Mouse (Mus musculus): ENCODE results near the gene Uck1. TPM values are rescaled to one million over a fixed set of nuclear protein-coding genes. Genes with fewer than 3 reads are reported as not detected.

Gene Uck1
- polyA plus RNA-seq, 1 experiment from 2014 or later = 76.0 TPM

GRCm38 (mm10) chr2:32282727-32283126, 22.8 kb upstream of the Uck1 start:
- peaks cover 79% of the 10 kb centered on the region for H3K36me3 ChIP-seq (replicated peaks; ENCODE audit: control insufficient read depth, insufficient read depth)

GRCm38 (mm10) chr2:32282289-32282688, 22.3 kb upstream of the Uck1 start:
- Histone ChIP-seq H3K9me3 (ENCODE audit: control insufficient read depth, low read length) (no peaks in the 10 kb centered on the region), H3K4me1 (replicated peaks; ENCODE audit: control insufficient read depth, insufficient read depth, low read length) (peaks cover 8% of the 10 kb centered on the region), H3K4me2 (replicated peaks) (no peak overlapping the region), H3K36me3 (replicated peaks; ENCODE audit: control insufficient read depth, insufficient read depth) (peaks cover 83% of the 10 kb centered on the region), H3K27me3 (ENCODE audit: control insufficient read depth, insufficient read depth, low read length) (no peaks in the 10 kb centered on the region), H3K4me3 (replicated peaks; ENCODE audit: low read length) (no peak overlapping the region), H3K27ac (no peak overlapping the region), H3K9ac (no peak overlapping the region)
- DNase-seq (ENCODE audit: low spot score) = no peak
- ATAC-seq (ENCODE audit: low FRiP score) = no peak
- whole genome bisulfite sequencing = 94% methylated on average over 2 of the region's 2 CpGs

More at GRCm38 (mm10) chr2:32282727-32283126, 22.8 kb upstream of the Uck1 start:
- peak; percentile 54 for DNase-seq (ENCODE audit: low spot score)
- no peaks in the 10 kb centered on the region for H3K27me3 ChIP-seq (ENCODE audit: control insufficient read depth, insufficient read depth, low read length)
- WGBS = 88% methylated on average over 1 of the region's 1 CpGs
- no peaks in the 10 kb centered on the region for H3K9me3 ChIP-seq (ENCODE audit: control insufficient read depth, low read length)
- no peak overlapping the region for H3K4me2 ChIP-seq (replicated peaks)
- H3K9ac ChIP-seq = no peak overlapping the region
- peaks cover 8% of the 10 kb centered on the region for H3K4me1 ChIP-seq (replicated peaks; ENCODE audit: control insufficient read depth, insufficient read depth, low read length)
- ATAC-seq (ENCODE audit: low FRiP score) = no peak
- no peak overlapping the region for H3K4me3 ChIP-seq (replicated peaks; ENCODE audit: low read length)
- H3K27ac ChIP-seq = no peak overlapping the region

DNA sequence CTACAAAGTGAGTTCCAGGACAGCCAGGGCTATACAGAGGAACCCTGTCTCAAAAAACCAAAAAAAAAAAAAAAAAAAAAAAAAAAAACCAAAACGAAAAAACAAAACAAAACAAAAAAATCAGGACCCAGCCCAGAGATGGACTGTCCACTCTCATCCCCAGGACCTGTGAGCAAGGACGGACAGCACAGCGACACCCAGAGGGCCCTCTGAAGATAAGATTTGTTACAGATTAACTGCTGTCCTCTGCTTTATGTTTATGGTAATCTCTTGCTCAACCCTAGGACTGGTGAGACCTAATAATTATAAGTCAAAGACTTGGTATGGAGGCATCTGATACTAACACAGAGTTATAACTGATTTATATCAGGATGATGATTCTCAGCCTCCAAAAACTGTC, 15.9 kb upstream of the Uck1 start:
- DNase-seq (ENCODE audit: low spot score) = no peak
- H3K9me3 ChIP-seq (ENCODE audit: control insufficient read depth, low read length) = no peaks in the 10 kb centered on the region
- 77% methylated on average over 3 of the region's 3 CpGs for WGBS
- H3K4me3 ChIP-seq (replicated peaks; ENCODE audit: low read length) = no peak overlapping the region
- H3K27ac ChIP-seq = no peak overlapping the region
- no peak overlapping the region for H3K4me2 ChIP-seq (replicated peaks)
- no peaks in the 10 kb centered on the region for H3K27me3 ChIP-seq (ENCODE audit: control insufficient read depth, insufficient read depth, low read length)
- no peaks in the 10 kb centered on the region for H3K4me1 ChIP-seq (replicated peaks; ENCODE audit: control insufficient read depth, insufficient read depth, low read length)
- ATAC-seq (ENCODE audit: low FRiP score) = no peak
- peaks cover 42% of the 10 kb centered on the region for H3K36me3 ChIP-seq (replicated peaks; ENCODE audit: control insufficient read depth, insufficient read depth)
- H3K9ac ChIP-seq = no peak overlapping the region

GRCm38 (mm10) chr2:32260635-32261034, 676 bp upstream of the Uck1 start:
- Histone ChIP-seq H3K4me3 (replicated peaks; ENCODE audit: low read length) (peak overlapping the region; percentile 84; the same call in 1 of the 2 replicates), H3K9me3 (ENCODE audit: control insufficient read depth, low read length) (no peaks in the 10 kb centered on the region), H3K27ac (no peak overlapping the region), H3K36me3 (replicated peaks; ENCODE audit: control insufficient read depth, insufficient read depth) (peaks cover 33% of the 10 kb centered on the region), H3K4me1 (replicated peaks; ENCODE audit: control insufficient read depth, insufficient read depth, low read length) (peaks cover 8% of the 10 kb centered on the region), H3K9ac (no peak overlapping the region), H3K4me2 (replicated peaks) (peak overlapping the region; percentile 90; the same call in 1 of the 2 replicates), H3K27me3 (ENCODE audit: control insufficient read depth, insufficient read depth, low read length) (no peaks in the 10 kb centered on the region)
- DNase-seq (ENCODE audit: low spot score) (peak; percentile 52), ATAC-seq (ENCODE audit: low FRiP score) (no peak)
- 30% methylated on average over 4 of the region's 4 CpGs for WGBS

GRCm38 (mm10) chr2:32258887-32259533, 949 bp downstream of the Uck1 start:
- peak overlapping the region; percentile 90 for H3K4me2 ChIP-seq (replicated peaks)
- peaks cover 8% of the 10 kb centered on the region for H3K4me1 ChIP-seq (replicated peaks; ENCODE audit: control insufficient read depth, insufficient read depth, low read length)
- peaks cover 44% of the 10 kb centered on the region for H3K36me3 ChIP-seq (replicated peaks; ENCODE audit: control insufficient read depth, insufficient read depth)
- H3K9me3 ChIP-seq (ENCODE audit: control insufficient read depth, low read length) = no peaks in the 10 kb centered on the region
- ATAC-seq (ENCODE audit: low FRiP score) (no peak), DNase-seq (ENCODE audit: low spot score) (no peak)
- peak overlapping the region; percentile 92 for H3K9ac ChIP-seq
- no peaks in the 10 kb centered on the region for H3K27me3 ChIP-seq (ENCODE audit: control insufficient read depth, insufficient read depth, low read length)
- 61% methylated on average over 6 of the region's 6 CpGs for WGBS
- peak overlapping the region; percentile 84 for H3K4me3 ChIP-seq (replicated peaks; ENCODE audit: low read length)
- no peak overlapping the region for H3K27ac ChIP-seq

DNA sequence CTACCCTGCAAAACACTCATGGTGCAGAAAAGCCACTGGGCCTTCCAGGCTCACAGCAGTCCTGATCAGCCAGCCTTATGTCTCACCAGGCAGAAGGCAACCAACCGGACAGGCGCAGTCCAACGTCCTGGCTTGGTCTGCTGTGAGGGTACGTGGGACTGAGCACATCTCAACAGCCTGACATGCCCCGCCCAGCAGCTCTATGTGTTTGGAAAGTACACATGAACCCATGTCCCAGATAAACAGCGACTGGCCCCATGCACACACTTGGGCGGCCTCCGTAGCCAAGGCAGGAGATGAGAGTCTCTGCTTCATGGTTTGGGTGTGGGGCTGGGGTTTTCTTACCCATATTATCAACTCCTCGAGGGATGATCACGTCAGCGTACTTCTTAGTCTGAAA, 3.7 kb downstream of the Uck1 start:
- H3K9me3 ChIP-seq (ENCODE audit: control insufficient read depth, low read length) = no peaks in the 10 kb centered on the region
- peaks cover 72% of the 10 kb centered on the region for H3K36me3 ChIP-seq (replicated peaks; ENCODE audit: control insufficient read depth, insufficient read depth)
- 95% methylated on average over 11 of the region's 11 CpGs for WGBS
- H3K4me2 ChIP-seq (replicated peaks) = no peak overlapping the region
- DNase-seq (ENCODE audit: low spot score) (no peak), ATAC-seq (ENCODE audit: low FRiP score) (no peak)
- no peak overlapping the region for H3K4me3 ChIP-seq (replicated peaks; ENCODE audit: low read length)
- no peaks in the 10 kb centered on the region for H3K27me3 ChIP-seq (ENCODE audit: control insufficient read depth, insufficient read depth, low read length)
- no peak overlapping the region for H3K27ac ChIP-seq
- peaks cover 8% of the 10 kb centered on the region for H3K4me1 ChIP-seq (replicated peaks; ENCODE audit: control insufficient read depth, insufficient read depth, low read length)
- no peak overlapping the region for H3K9ac ChIP-seq

DNA sequence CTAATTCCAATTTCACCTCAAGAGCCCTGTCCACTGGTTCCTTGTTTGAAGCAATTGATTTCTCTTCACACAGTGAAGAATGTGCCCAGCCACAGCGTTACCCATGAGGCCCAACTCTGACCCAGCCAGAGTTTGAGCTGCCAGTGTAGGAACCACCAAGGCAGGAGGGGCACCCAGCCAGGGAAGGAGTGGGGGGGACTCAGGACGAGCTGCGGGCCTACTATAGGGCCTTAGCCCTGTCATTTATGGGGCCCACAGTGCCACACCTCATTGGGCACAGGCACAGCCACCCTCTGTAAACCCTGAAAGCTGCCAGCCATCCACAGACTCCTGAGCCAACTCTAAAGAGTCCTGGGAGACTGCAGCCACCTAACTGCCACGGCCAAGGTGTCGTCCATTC, 5.4 kb downstream of the Uck1 start:
- DNase-seq (ENCODE audit: low spot score) (no peak), ATAC-seq (ENCODE audit: low FRiP score) (no peak)
- H3K27ac ChIP-seq = no peak overlapping the region
- no peak overlapping the region for H3K9ac ChIP-seq
- no peak overlapping the region for H3K4me3 ChIP-seq (replicated peaks; ENCODE audit: low read length)
- H3K27me3 ChIP-seq (ENCODE audit: control insufficient read depth, insufficient read depth, low read length) = no peaks in the 10 kb centered on the region
- H3K9me3 ChIP-seq (ENCODE audit: control insufficient read depth, low read length) = no peaks in the 10 kb centered on the region
- 91% methylated on average over 5 of the region's 5 CpGs for WGBS
- H3K36me3 ChIP-seq (replicated peaks; ENCODE audit: control insufficient read depth, insufficient read depth) = peaks cover 87% of the 10 kb centered on the region
- H3K4me1 ChIP-seq (replicated peaks; ENCODE audit: control insufficient read depth, insufficient read depth, low read length) = peaks cover 8% of the 10 kb centered on the region
- H3K4me2 ChIP-seq (replicated peaks) = no peak overlapping the region

DNA sequence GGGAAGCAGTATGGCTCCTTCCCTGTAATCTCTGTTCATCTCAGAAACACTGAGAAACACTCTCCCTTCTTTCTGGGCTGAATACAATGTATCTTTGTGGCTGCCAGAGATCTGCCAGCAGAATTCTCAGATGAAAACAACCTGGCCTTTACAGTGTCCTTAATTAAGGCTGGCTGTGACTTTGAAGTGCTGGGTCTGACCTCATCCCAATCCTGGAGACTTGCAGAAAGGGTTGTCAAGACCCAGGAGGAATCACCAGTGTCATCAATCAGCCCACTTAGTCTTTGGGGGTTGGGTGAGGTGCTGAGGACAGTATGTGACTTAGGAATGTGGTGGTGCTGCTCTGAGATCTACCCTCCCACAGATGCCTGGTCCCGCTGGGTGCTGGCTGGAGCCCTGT, 6.6 kb downstream of the Uck1 start:
- ATAC-seq (ENCODE audit: low FRiP score) = no peak
- Histone ChIP-seq H3K27me3 (ENCODE audit: control insufficient read depth, insufficient read depth, low read length) (no peaks in the 10 kb centered on the region), H3K9ac (no peak overlapping the region), H3K4me2 (replicated peaks) (no peak overlapping the region), H3K27ac (no peak overlapping the region), H3K36me3 (replicated peaks; ENCODE audit: control insufficient read depth, insufficient read depth) (peaks cover 89% of the 10 kb centered on the region), H3K4me1 (replicated peaks; ENCODE audit: control insufficient read depth, insufficient read depth, low read length) (no peaks in the 10 kb centered on the region), H3K9me3 (ENCODE audit: control insufficient read depth, low read length) (no peaks in the 10 kb centered on the region), H3K4me3 (replicated peaks; ENCODE audit: low read length) (no peak overlapping the region)
- DNase-seq (ENCODE audit: low spot score) = no peak
- WGBS = 95% methylated on average over 1 of the region's 1 CpGs

DNA sequence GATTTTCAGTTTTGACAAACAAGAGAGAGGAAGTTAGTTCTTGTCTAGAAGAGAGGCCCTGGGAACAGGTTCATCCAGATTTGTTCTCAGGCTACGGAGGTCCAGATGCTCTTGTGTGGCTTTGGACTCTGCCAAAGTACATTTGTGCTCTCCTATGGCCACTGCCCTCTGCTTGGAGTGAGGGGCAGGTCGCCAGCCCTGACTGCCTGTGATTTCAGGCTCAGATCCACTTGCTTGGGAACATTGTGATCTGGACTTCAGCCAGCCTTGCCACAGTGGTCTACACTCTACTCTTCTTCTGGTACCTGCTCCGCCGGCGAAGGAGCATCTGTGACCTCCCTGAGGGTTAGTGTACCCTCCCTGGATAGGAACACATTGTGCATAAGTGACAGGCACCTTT, 7.3 kb downstream of the Uck1 start:
- H3K4me3 ChIP-seq (replicated peaks; ENCODE audit: low read length) = no peak overlapping the region
- no peak overlapping the region for H3K27ac ChIP-seq
- no peak for DNase-seq (ENCODE audit: low spot score)
- no peaks in the 10 kb centered on the region for H3K9me3 ChIP-seq (ENCODE audit: control insufficient read depth, low read length)
- 93% methylated on average over 5 of the region's 5 CpGs for WGBS
- no peaks in the 10 kb centered on the region for H3K4me1 ChIP-seq (replicated peaks; ENCODE audit: control insufficient read depth, insufficient read depth, low read length)
- no peaks in the 10 kb centered on the region for H3K27me3 ChIP-seq (ENCODE audit: control insufficient read depth, insufficient read depth, low read length)
- ATAC-seq (ENCODE audit: low FRiP score) = no peak
- no peak overlapping the region for H3K4me2 ChIP-seq (replicated peaks)
- H3K9ac ChIP-seq = no peak overlapping the region
- H3K36me3 ChIP-seq (replicated peaks; ENCODE audit: control insufficient read depth, insufficient read depth) = peaks cover 89% of the 10 kb centered on the region

Data from hindbrain, embryonic 14.5 days (tissue).